Mouse (Mus musculus): Measurements from ENCODE around the gene Pigv.

The Pigv gene

DNA sequence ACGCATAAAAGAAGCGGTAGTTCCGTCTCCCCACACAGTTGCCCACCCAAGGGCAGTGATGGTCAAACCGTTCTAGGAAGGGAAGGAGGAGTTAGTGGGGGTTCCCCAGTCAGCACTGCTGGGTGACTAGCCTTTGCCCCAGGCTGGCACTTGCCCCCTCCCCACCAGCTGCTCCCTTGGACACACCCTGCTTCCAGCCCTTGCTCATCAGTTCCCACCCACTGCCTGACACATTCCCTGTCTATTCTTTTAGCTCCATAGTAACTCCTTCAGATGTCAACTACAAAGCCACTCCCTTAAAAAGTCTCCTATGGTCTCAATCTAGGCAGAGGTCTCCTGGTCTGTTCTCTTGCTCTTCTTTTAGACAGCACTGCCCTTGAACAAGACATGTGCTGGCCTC is 58.6 kb downstream of the Pigv start:
- in situ Hi-C loops (cut with MboI, MseI) = no loop called here

DNA sequence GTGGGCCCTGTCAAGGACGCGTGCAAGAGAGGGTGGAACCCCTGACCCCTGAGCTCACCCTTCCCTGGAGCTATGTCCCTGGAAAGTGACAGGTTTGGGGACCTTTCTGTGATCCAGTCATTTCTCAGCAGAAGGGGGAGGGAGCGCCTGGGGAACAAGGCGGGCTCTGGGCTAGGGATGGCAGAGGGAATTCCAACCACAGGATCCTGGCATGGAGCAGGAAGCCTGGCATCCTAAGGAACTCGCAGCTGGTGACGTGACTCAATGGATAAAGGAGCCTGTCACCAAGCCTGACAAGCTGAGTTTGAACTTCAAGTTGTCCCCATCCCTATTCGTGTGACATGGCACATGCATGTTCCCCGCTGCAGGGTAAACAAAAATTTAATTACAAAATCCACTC is 59.4 kb downstream of the Pigv start:
- in situ Hi-C loops (cut with MboI, MseI) = no loop called here

DNA sequence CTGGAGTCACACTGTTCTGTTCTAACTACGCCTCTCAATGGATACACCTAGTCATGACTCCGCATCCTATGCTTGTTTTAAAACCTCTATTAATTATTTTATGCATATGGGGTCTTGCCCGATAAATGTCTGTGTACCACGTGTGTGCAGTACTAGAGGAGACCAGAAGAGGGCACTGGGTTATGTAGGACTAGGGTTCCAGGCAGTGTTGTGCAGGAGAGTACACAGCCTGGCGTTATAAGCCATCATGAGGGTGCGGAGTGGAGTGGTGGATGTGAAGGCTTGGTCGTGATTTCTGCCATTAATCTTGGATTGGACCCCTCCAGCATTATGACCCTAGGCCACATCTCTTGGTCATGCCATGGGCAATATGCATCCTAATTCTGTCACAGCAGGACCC is 60.0 kb downstream of the Pigv start:
- in situ Hi-C loops (cut with MboI, MseI) = no loop called here

DNA sequence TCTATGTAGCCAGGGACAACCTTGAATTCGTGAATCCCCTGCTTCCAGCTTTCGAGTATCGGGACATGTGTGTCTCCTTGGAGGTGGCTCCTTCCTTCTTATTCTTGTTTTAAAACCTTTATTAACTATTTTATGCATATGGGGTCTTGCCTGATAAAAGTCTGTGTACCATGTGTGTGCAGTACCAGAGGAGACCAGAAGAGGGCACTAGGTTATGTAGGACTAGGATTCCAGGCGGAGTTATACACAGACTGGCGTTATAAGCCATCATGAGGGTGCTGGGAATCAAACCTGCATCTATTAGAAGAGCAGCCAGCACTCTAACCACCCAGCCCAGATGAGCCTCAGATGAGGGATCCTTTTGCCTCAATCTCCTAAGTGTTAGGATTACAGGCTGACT is 60.6 kb downstream of the Pigv start:
- in situ Hi-C loops (cut with MboI, MseI) = no loop called here

All from T-helper 2 cell (primary cell).